Mouse (Mus musculus) small intestine, adult 2 months (tissue): ENCODE data around the gene Mtm1.

ENCODE experiments used
- CTCF ChIP-seq: fragments of 200-500 bp; IDR thresholded peaks from 2 replicates; pipeline ENCODE4 v1.5.1; 2012; ENCODE audit warnings: low read depth, mild to moderate bottlenecking, control low read depth, inconsistent platforms, low read length, moderate library complexity, mixed read lengths; ENCODE audit not compliant: insufficient replicate concordance, insufficient read length; ENCODE audit errors: extremely low read depth
- POLR2A ChIP-seq: fragments of 200-500 bp; IDR thresholded peaks from 2 replicates; pipeline ENCODE4 v1.6.1; 2012; ENCODE audit warnings: low read depth, mild to moderate bottlenecking, control low read depth, inconsistent platforms, low read length, moderate library complexity

- TF ChIP-seq POLR2A (no peak), CTCF (no peak)
These were observed 85.4 kb downstream of the Mtm1 start for GRCm38 (mm10) chrX:71296005-71296404.
